Comparison of ENCODE assay signal across 11 mouse cellular contexts in genomic region chr3:127355252-127355651, GRCm38 (mm10).
DNase-seq lines count a peak whose midpoint lies in the region; ATAC-seq and TF ChIP-seq lines count a peak whose summit lies in the region.
"Had no signal": no experiment of that assay in that cellular context is flagged by ENCODE, and none has a peak within 500 bp of the region (broad histone marks: within the 10 kb centered on the region; RNA-seq: fewer than 3 reads in every experiment).

No protein-coding gene starts in this region.

- no peaks in the 10 kb centered on the region for H3K9me3 ChIP-seq in midbrain, embryonic 15.5 days
- H3K9me3 ChIP-seq in midbrain, embryonic 16.5 days (replicated peaks; ENCODE audit: control insufficient read depth, low read length, poor library complexity, severe bottlenecking) = no peaks in the 10 kb centered on the region
- H3K9me3 ChIP-seq in liver, embryonic 14.5 days (ENCODE audit: control insufficient read depth, low read length) = no peaks in the 10 kb centered on the region
- H3K9me3 ChIP-seq: forebrain, embryonic 13.5 days; limb, embryonic 12.5 days had no signal

- intact Hi-C loops in heart, postnatal 36 days (cut with DNase I) = loop anchor here (5.0 kb wide), 1 partner anchor 52 kb away; no protein-coding TSS in a partner anchor

- 0 out of 2 replicates have a peak, but pooled peaks have one; percentile 20 for ATAC-seq in midbrain, embryonic 15.5 days (replicated peaks)
- ATAC-seq in midbrain, embryonic 16.5 days = no peak
- ATAC-seq in liver, embryonic 14.5 days (ENCODE audit: insufficient read depth) = peak; percentile 58; the same call in 1 of the 2 replicates
- ATAC-seq: forebrain, embryonic 13.5 days had no signal

- TF ChIP-seq CTCF in liver, embryonic 14.5 days (IDR thresholded peaks at IDR 0.05; ENCODE audit: low read depth) = no peak

- peak; percentile 40 for DNase-seq in heart, adult 8-10 months (ENCODE audit: low spot score)
- no peak for DNase-seq in heart, postnatal 36 days
- peak in 2 of 3 experiments; percentile 6 to 26 for DNase-seq in liver, embryonic 14.5 days (ENCODE audit: low read depth in 3 of 3, low spot score in 3 of 3)
- DNase-seq in skeletal muscle tissue, adult 2 months (ENCODE audit: low read depth, low spot score) = peak; percentile 41
- DNase-seq in embryo, embryonic 10.5 days (ENCODE audit: low spot score) = no peak
- no peak for DNase-seq in kidney, postnatal 25 days
- DNase-seq: adrenal gland, adult 2 months had no signal

- no peak overlapping the region for H3K27ac ChIP-seq in midbrain, embryonic 15.5 days
- H3K27ac ChIP-seq in midbrain, embryonic 16.5 days (ENCODE audit: low read length) = no peak overlapping the region
- H3K27ac ChIP-seq in liver, embryonic 14.5 days = no peak overlapping the region
- H3K27ac ChIP-seq: forebrain, embryonic 13.5 days; limb, embryonic 12.5 days had no signal

- no peak overlapping the region for H3K9ac ChIP-seq in midbrain, embryonic 15.5 days
- no peak overlapping the region for H3K9ac ChIP-seq in midbrain, embryonic 16.5 days (ENCODE audit: low read depth, low read length)
- no peak overlapping the region for H3K9ac ChIP-seq in liver, embryonic 14.5 days (replicated peaks)
- H3K9ac ChIP-seq: forebrain, embryonic 13.5 days; limb, embryonic 12.5 days had no signal

- H3K4me2 ChIP-seq in midbrain, embryonic 15.5 days = no peak overlapping the region
- H3K4me2 ChIP-seq in midbrain, embryonic 16.5 days (ENCODE audit: low read length) = no peak overlapping the region
- H3K4me2 ChIP-seq in liver, embryonic 14.5 days (ENCODE audit: low read depth) = no peak overlapping the region
- H3K4me2 ChIP-seq: forebrain, embryonic 13.5 days; limb, embryonic 12.5 days had no signal

- no peaks in the 10 kb centered on the region for H3K27me3 ChIP-seq in midbrain, embryonic 15.5 days (replicated peaks)
- no peaks in the 10 kb centered on the region for H3K27me3 ChIP-seq in midbrain, embryonic 16.5 days (ENCODE audit: control insufficient read depth, insufficient read depth, low read depth, low read length)
- H3K27me3 ChIP-seq in liver, embryonic 14.5 days (ENCODE audit: control insufficient read depth, insufficient read depth, low read length) = no peaks in the 10 kb centered on the region
- H3K27me3 ChIP-seq: forebrain, embryonic 13.5 days; limb, embryonic 12.5 days had no signal

- H3K4me3 ChIP-seq in midbrain, embryonic 15.5 days = no peak overlapping the region
- H3K4me3 ChIP-seq in midbrain, embryonic 16.5 days (ENCODE audit: low read depth, low read length) = no peak overlapping the region
- H3K4me3 ChIP-seq in liver, embryonic 14.5 days (ENCODE audit: insufficient read depth in 1 of 2, low read depth in 2 of 2, low read length in 2 of 2) = no peak overlapping the region
- H3K4me3 ChIP-seq: forebrain, embryonic 13.5 days; limb, embryonic 12.5 days had no signal

- H3K4me1 ChIP-seq in midbrain, embryonic 15.5 days = no peaks in the 10 kb centered on the region
- no peaks in the 10 kb centered on the region for H3K4me1 ChIP-seq in midbrain, embryonic 16.5 days (ENCODE audit: control insufficient read depth, insufficient read depth, low read length)
- H3K4me1 ChIP-seq in liver, embryonic 14.5 days (replicated peaks; ENCODE audit: control insufficient read depth in 2 of 2, insufficient read depth in 2 of 2, low read length in 1 of 2) = no peaks in the 10 kb centered on the region
- H3K4me1 ChIP-seq: limb, embryonic 12.5 days had no signal

- H3K36me3 ChIP-seq in midbrain, embryonic 15.5 days (replicated peaks) = no peaks in the 10 kb centered on the region
- H3K36me3 ChIP-seq in midbrain, embryonic 16.5 days (ENCODE audit: control insufficient read depth, insufficient read depth, low read length) = no peaks in the 10 kb centered on the region
- no peaks in the 10 kb centered on the region for H3K36me3 ChIP-seq in liver, embryonic 14.5 days (replicated peaks; ENCODE audit: control insufficient read depth, insufficient read depth, low read depth)
- H3K36me3 ChIP-seq: limb, embryonic 12.5 days had no signal

- TF ChIP-seq EP300 in liver, embryonic 14.5 days (IDR thresholded peaks at IDR 0.05; ENCODE audit: low read depth) = no peak

- 46% methylated on average over 5 of the region's 5 CpGs for WGBS in midbrain, embryonic 15.5 days
- WGBS in midbrain, embryonic 16.5 days = 50% methylated on average over 5 of the region's 5 CpGs
- WGBS in liver, embryonic 14.5 days (ENCODE audit: insufficient replicate concordance) = 14% methylated on average over 5 of the region's 5 CpGs

Comparison
In these comparisons a context has a peak if more than half of its experiments do, and no peak if none do; other contexts are left out.
1. DNase-seq: peak in heart, adult 8-10 months (single experiment), liver, embryonic 14.5 days (2 of 3) and skeletal muscle tissue, adult 2 months (single experiment); none in heart, postnatal 36 days (0 of 2), embryo, embryonic 10.5 days (single experiment) and kidney, postnatal 25 days (0 of 2).